ENCODE assay signal across 32 mouse cellular contexts in the genomic region with DNA sequence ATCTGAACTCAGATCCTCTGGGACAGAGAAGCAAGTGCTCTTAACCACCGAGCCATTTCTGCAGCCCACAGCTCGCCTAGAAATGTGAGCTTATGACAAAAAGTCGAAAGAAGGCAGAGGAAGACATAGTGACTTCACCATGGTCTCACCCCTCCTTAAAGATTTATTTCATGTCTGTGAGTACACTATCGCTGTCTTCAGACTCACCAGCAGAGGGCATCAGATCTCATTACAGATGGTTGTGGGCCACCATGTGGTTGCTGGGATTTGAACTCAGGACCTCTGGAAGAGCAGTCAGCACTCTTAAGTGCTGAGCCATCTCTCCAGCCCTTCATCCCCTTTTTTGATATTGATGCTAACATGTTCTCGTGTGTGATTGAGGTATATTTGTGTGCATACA. TPM values are rescaled to one million over a fixed set of nuclear protein-coding genes. Genes with fewer than 3 reads are reported as not detected.
DNase-seq lines count a peak whose midpoint lies in the region; ATAC-seq and TF ChIP-seq lines count a peak whose summit lies in the region.
"Had no signal": no experiment of that assay in that cellular context is flagged by ENCODE, and none has a peak within 500 bp of the region (broad histone marks: within the 10 kb centered on the region; RNA-seq: fewer than 3 reads in every experiment).

No protein-coding gene starts in this region.

- no peak for TF ChIP-seq RAD21 in CH12.LX (IDR thresholded peaks at IDR 0.05; ENCODE audit: low read depth, low read length)

- H3K9me3 ChIP-seq in hindbrain, postnatal 0 days (ENCODE audit: low read length) = no peaks in the 10 kb centered on the region
- no peaks in the 10 kb centered on the region for H3K9me3 ChIP-seq in hindbrain, embryonic 11.5 days (ENCODE audit: control insufficient read depth, low read length)
- no peaks in the 10 kb centered on the region for H3K9me3 ChIP-seq in liver, embryonic 14.5 days (ENCODE audit: control insufficient read depth, low read length)
- no peaks in the 10 kb centered on the region for H3K9me3 ChIP-seq in liver, embryonic 11.5 days (ENCODE audit: control insufficient read depth, low read length)
- H3K9me3 ChIP-seq in CH12.LX (replicated peaks; ENCODE audit: low read length) = no peaks in the 10 kb centered on the region
- H3K9me3 ChIP-seq: embryonic facial prominence, embryonic 12.5 days; forebrain, embryonic 15.5 days; G1E; hindbrain, embryonic 15.5 days; liver, embryonic 15.5 days; midbrain, embryonic 10.5 days; neural tube, embryonic 12.5 days had no signal

- TF ChIP-seq EP300 in liver, embryonic 14.5 days (IDR thresholded peaks at IDR 0.05; ENCODE audit: low read depth) = no peak
- no peak for TF ChIP-seq EP300 in CH12.LX (IDR thresholded peaks at IDR 0.05; ENCODE audit: low read length)

- no peaks in the 10 kb centered on the region for H3K4me1 ChIP-seq in hindbrain, postnatal 0 days (ENCODE audit: insufficient read depth, low read length)
- no peaks in the 10 kb centered on the region for H3K4me1 ChIP-seq in hindbrain, embryonic 11.5 days (replicated peaks; ENCODE audit: control insufficient read depth, insufficient read depth, low read length)
- no peaks in the 10 kb centered on the region for H3K4me1 ChIP-seq in liver, embryonic 14.5 days (replicated peaks; ENCODE audit: control insufficient read depth in 2 of 2, insufficient read depth in 2 of 2, low read length in 1 of 2)
- H3K4me1 ChIP-seq in liver, embryonic 11.5 days (replicated peaks; ENCODE audit: control insufficient read depth, insufficient read depth, low read length) = no peaks in the 10 kb centered on the region
- H3K4me1 ChIP-seq in CH12.LX (ENCODE audit: control insufficient read depth in 1 of 2, insufficient read depth in 2 of 2) = no peaks in the 10 kb centered on the region
- H3K4me1 ChIP-seq: embryonic facial prominence, embryonic 12.5 days; forebrain, embryonic 15.5 days; hindbrain, embryonic 15.5 days; midbrain, embryonic 10.5 days; neural tube, embryonic 12.5 days had no signal

- ATAC-seq in hindbrain, postnatal 0 days = no peak
- ATAC-seq in hindbrain, embryonic 11.5 days (ENCODE audit: low FRiP score) = no peak
- ATAC-seq in liver, embryonic 14.5 days (ENCODE audit: insufficient read depth) = no peak
- no peak for ATAC-seq in liver, embryonic 11.5 days (replicated peaks; ENCODE audit: low FRiP score)
- ATAC-seq in megakaryocyte, adult 5-6 weeks (ENCODE audit: poor library complexity, severe bottlenecking) = no peak
- ATAC-seq: forebrain, embryonic 15.5 days; midbrain, embryonic 16.5 days had no signal

- H3K4me3 ChIP-seq in hindbrain, postnatal 0 days (ENCODE audit: low read length) = no peak overlapping the region
- no peak overlapping the region for H3K4me3 ChIP-seq in hindbrain, embryonic 11.5 days (ENCODE audit: low read depth, low read length)
- H3K4me3 ChIP-seq in liver, embryonic 14.5 days (ENCODE audit: insufficient read depth in 1 of 2, low read depth in 2 of 2, low read length in 2 of 2) = no peak overlapping the region
- no peak overlapping the region for H3K4me3 ChIP-seq in liver, embryonic 11.5 days (ENCODE audit: low read depth, low read length)
- no peak overlapping the region for H3K4me3 ChIP-seq in CH12.LX (replicated peaks in 1 of 3; ENCODE audit: low read depth in 2 of 3, low read length in 2 of 3, poor library complexity in 1 of 3)
- H3K4me3 ChIP-seq: embryonic facial prominence, embryonic 12.5 days; forebrain, embryonic 15.5 days; hindbrain, embryonic 15.5 days; liver, embryonic 15.5 days; midbrain, embryonic 10.5 days; myocyte; neural tube, embryonic 12.5 days had no signal

- no peak overlapping the region for H3K4me2 ChIP-seq in hindbrain, postnatal 0 days (ENCODE audit: low read depth, low read length)
- H3K4me2 ChIP-seq in hindbrain, embryonic 11.5 days (replicated peaks; ENCODE audit: low read depth, low read length) = no peak overlapping the region
- H3K4me2 ChIP-seq in liver, embryonic 14.5 days (ENCODE audit: low read depth) = no peak overlapping the region
- H3K4me2 ChIP-seq in liver, embryonic 11.5 days = no peak overlapping the region
- no peak overlapping the region for H3K4me2 ChIP-seq in CH12.LX (ENCODE audit: insufficient read depth, low read depth, poor library complexity, severe bottlenecking)
- H3K4me2 ChIP-seq: embryonic facial prominence, embryonic 12.5 days; forebrain, embryonic 15.5 days; hindbrain, embryonic 15.5 days; liver, embryonic 15.5 days; neural tube, embryonic 12.5 days had no signal

- H3K27me3 ChIP-seq in hindbrain, postnatal 0 days (ENCODE audit: insufficient read depth, low read length) = no peaks in the 10 kb centered on the region
- H3K27me3 ChIP-seq in hindbrain, embryonic 11.5 days (ENCODE audit: control insufficient read depth, insufficient read depth, low read length) = no peaks in the 10 kb centered on the region
- H3K27me3 ChIP-seq in liver, embryonic 14.5 days (ENCODE audit: control insufficient read depth, insufficient read depth, low read length) = no peaks in the 10 kb centered on the region
- H3K27me3 ChIP-seq in liver, embryonic 11.5 days (replicated peaks; ENCODE audit: control insufficient read depth, insufficient read depth, low read length) = no peaks in the 10 kb centered on the region
- H3K27me3 ChIP-seq in CH12.LX (replicated peaks) = no peaks in the 10 kb centered on the region
- H3K27me3 ChIP-seq: embryonic facial prominence, embryonic 12.5 days; forebrain, embryonic 15.5 days; hindbrain, embryonic 15.5 days; liver, embryonic 15.5 days; neural tube, embryonic 12.5 days had no signal

- peaks cover 30% of the 10 kb centered on the region; the same call in 1 of the 2 replicates for H3K36me3 ChIP-seq in hindbrain, postnatal 0 days (ENCODE audit: insufficient read depth, low read length)
- no peaks in the 10 kb centered on the region; the same call in 1 of the 2 replicates for H3K36me3 ChIP-seq in hindbrain, embryonic 11.5 days (ENCODE audit: control insufficient read depth, insufficient read depth, low read length)
- peaks cover 5% of the 10 kb centered on the region for H3K36me3 ChIP-seq in liver, embryonic 14.5 days (replicated peaks; ENCODE audit: control insufficient read depth, insufficient read depth, low read depth)
- peaks cover 3% of the 10 kb centered on the region; the same call in 1 of the 2 replicates for H3K36me3 ChIP-seq in liver, embryonic 11.5 days (ENCODE audit: control insufficient read depth, insufficient read depth, low read length)
- peaks cover 47 to 87% of the 10 kb centered on the region in 2 experiments for H3K36me3 ChIP-seq in CH12.LX (replicated peaks in 1 of 2; ENCODE audit: control insufficient read depth in 1 of 2, insufficient read depth in 1 of 2, low read length in 1 of 2)

- 96% methylated on average over 5 of the region's 5 CpGs for WGBS in hindbrain, postnatal 0 days
- 97% methylated on average over 5 of the region's 5 CpGs for WGBS in hindbrain, embryonic 11.5 days
- WGBS in liver, embryonic 14.5 days (ENCODE audit: insufficient replicate concordance) = 69% methylated on average over 5 of the region's 5 CpGs
- WGBS in liver, embryonic 11.5 days = 90% methylated on average over 5 of the region's 5 CpGs

- DNase-seq in hindbrain, postnatal 0 days (ENCODE audit: low spot score) = no peak
- no peak for DNase-seq in hindbrain, embryonic 11.5 days (ENCODE audit: low spot score)
- no peak for DNase-seq in liver, embryonic 14.5 days (ENCODE audit: low read depth in 3 of 3, low spot score in 3 of 3)
- DNase-seq in liver, embryonic 11.5 days (ENCODE audit: low spot score) = no peak
- DNase-seq in A20 (ENCODE audit: low read depth, low spot score) = peak; percentile 29
- DNase-seq in CH12.LX (ENCODE audit: extremely low read depth) = no peak
- DNase-seq in testis, postnatal 10 days (ENCODE audit: low spot score) = no peak
- DNase-seq: adrenal gland, adult 8-10 months; cerebellum, adult 2 months; cerebellum, postnatal 14 days; embryo, embryonic 11 days; heart, postnatal 4 days; kidney, adult 9 months; kidney, postnatal 14 days; left cerebral cortex, postnatal 4 days; right cerebral cortex, adult 18-20 months; thymus, postnatal 14 days had no signal

- no peaks in the 10 kb centered on the region for H3K79me2 ChIP-seq in CH12.LX (replicated peaks; ENCODE audit: control insufficient read depth, extremely low read depth, insufficient read depth, poor library complexity, severe bottlenecking)

- TF ChIP-seq CTCF in hindbrain, postnatal 0 days (IDR thresholded peaks at IDR 0.05; ENCODE audit: low read depth) = peak; percentile 27
- TF ChIP-seq CTCF in liver, embryonic 14.5 days (IDR thresholded peaks at IDR 0.05; ENCODE audit: low read depth) = peak; percentile 54
- peak; percentile 25 to 53; a peak in 3 of 4 replicates for TF ChIP-seq CTCF in CH12.LX (conservative IDR thresholded peaks at IDR 0.05 in 1 of 2, IDR thresholded peaks at IDR 0.05 in 1 of 2; ENCODE audit: low read depth in 2 of 2, low read length in 2 of 2)

- no peak for TF ChIP-seq POLR2A in CH12.LX (IDR thresholded peaks at IDR 0.05; ENCODE audit: low read depth, low read length)

- H3K9ac ChIP-seq in hindbrain, postnatal 0 days (replicated peaks; ENCODE audit: low read length) = no peak overlapping the region
- H3K9ac ChIP-seq in hindbrain, embryonic 11.5 days (ENCODE audit: low read depth, low read length) = no peak overlapping the region
- H3K9ac ChIP-seq in liver, embryonic 14.5 days (replicated peaks) = no peak overlapping the region
- no peak overlapping the region for H3K9ac ChIP-seq in liver, embryonic 11.5 days (ENCODE audit: low read depth, low read length)
- no peak overlapping the region for H3K9ac ChIP-seq in CH12.LX (ENCODE audit: insufficient read depth, low read depth)
- H3K9ac ChIP-seq: embryonic facial prominence, embryonic 12.5 days; forebrain, embryonic 15.5 days; hindbrain, embryonic 15.5 days; liver, embryonic 15.5 days; neural tube, embryonic 12.5 days had no signal

- in situ Hi-C loops in CH12.LX (cut with MboI; ENCODE audit: low pct_ligation_motif_present, low pct_unique_long_range_greater_than_20kb, low sequenced_read_pairs) = loop anchor here (5.0 kb wide), 2 partner anchors 138 to 163 kb away; no protein-coding TSS in a partner anchor

- no peak overlapping the region for H3K27ac ChIP-seq in hindbrain, postnatal 0 days
- no peak overlapping the region for H3K27ac ChIP-seq in hindbrain, embryonic 11.5 days (ENCODE audit: low read depth, low read length)
- H3K27ac ChIP-seq in liver, embryonic 14.5 days = no peak overlapping the region
- H3K27ac ChIP-seq in liver, embryonic 11.5 days (ENCODE audit: low read depth, low read length) = no peak overlapping the region
- H3K27ac ChIP-seq in CH12.LX (ENCODE audit: insufficient read depth, low read depth) = no peak overlapping the region
- H3K27ac ChIP-seq: embryonic facial prominence, embryonic 12.5 days; forebrain, embryonic 15.5 days; hindbrain, embryonic 15.5 days; liver, embryonic 15.5 days; midbrain, embryonic 10.5 days; neural tube, embryonic 12.5 days had no signal

- dilution Hi-C loops in CH12.LX (cut with MboI; ENCODE audit: extremely low pct_ligation_motif_present, extremely low pct_unique_long_range_greater_than_20kb, low sequenced_read_pairs) = loop anchor here (25.0 kb wide), 1 partner anchor 163 kb away; no protein-coding TSS in a partner anchor

RNA-seq across cellular contexts. Expression of a gene that starts 20.0 kb away (rescaled TPM):
- total RNA-seq in hindbrain, postnatal 0 days (2014; rRNA removed) = 13.6 and 21.0 TPM in 2 replicates
- 34.9 and 38.1 TPM in 2 replicates for polyA plus RNA-seq in hindbrain, postnatal 0 days (2015; fragmentation: Nextera tagmentation; extraction: Ambion mirVana)
- 33.9 and 36.1 TPM in 2 replicates for polyA plus RNA-seq in hindbrain, embryonic 11.5 days (2014; fragmentation: Nextera tagmentation; extraction: Ambion mirVana)
- polyA plus RNA-seq in liver, embryonic 14.5 days (2012; rRNA removed) = 4.5 and 5.5 TPM in 2 replicates
- 8.4 and 9.9 TPM in 2 replicates for polyA plus RNA-seq in liver, embryonic 14.5 days (2014; fragmentation: Nextera tagmentation; extraction: Ambion mirVana)
- polyA plus RNA-seq in liver, embryonic 11.5 days (2014; fragmentation: Nextera tagmentation; extraction: Ambion mirVana) = 20.9 and 28.7 TPM in 2 replicates
- total RNA-seq in CH12.LX (2012; rRNA removed) (8.4 and 10.9 TPM in 2 replicates), CH12.LX (2014; rRNA removed) (14.3 and 15.5 TPM in 2 replicates)
- 15.1 and 15.2 TPM in 2 replicates for polyA plus RNA-seq in CH12.LX (2012; ENCODE audit: insufficient read length, low read depth)
- 2.1 and 2.8 TPM in 2 replicates for total RNA-seq in megakaryocyte, adult 5-6 weeks (2015)
- total RNA-seq in megakaryocyte, adult 5-6 weeks (2017) = 2.1 and 4.5 TPM in 2 replicates

RNA-seq across cellular contexts. Expression of a gene that starts 41.2 kb away (rescaled TPM):
- total RNA-seq in hindbrain, postnatal 0 days (2014; rRNA removed) = 4.0 and 5.2 TPM in 2 replicates
- 0.29 TPM in 1 of 2 replicates, not detected in the other for polyA plus RNA-seq in hindbrain, postnatal 0 days (2015; fragmentation: Nextera tagmentation; extraction: Ambion mirVana)
- polyA plus RNA-seq in hindbrain, embryonic 11.5 days (2014; fragmentation: Nextera tagmentation; extraction: Ambion mirVana) = 0.33 TPM in 1 of 2 replicates, not detected in the other
- polyA plus RNA-seq in liver, embryonic 14.5 days (2012; rRNA removed) = 0.43 and 1.2 TPM in 2 replicates
- 0.15 TPM in 1 of 2 replicates, not detected in the other for polyA plus RNA-seq in liver, embryonic 14.5 days (2014; fragmentation: Nextera tagmentation; extraction: Ambion mirVana)
- not detected in 2 replicates for polyA plus RNA-seq in liver, embryonic 11.5 days (2014; fragmentation: Nextera tagmentation; extraction: Ambion mirVana)
- total RNA-seq in CH12.LX (2012; rRNA removed) = 0.47 and 1.6 TPM in 2 replicates
- total RNA-seq in CH12.LX (2014; rRNA removed) = 4.4 and 5.3 TPM in 2 replicates
- 38.2 and 78.8 TPM in 2 replicates for polyA plus RNA-seq in CH12.LX (2012; ENCODE audit: insufficient read length, low read depth)
- total RNA-seq in megakaryocyte, adult 5-6 weeks (2015) = 1.2 TPM in 1 of 2 replicates, not detected in the other
- total RNA-seq in megakaryocyte, adult 5-6 weeks (2017) = 0.84 and 4.3 TPM in 2 replicates
- total RNA-seq: gastrocnemius, adult 8-10 months had no signal
- polyA plus RNA-seq: gonadal fat pad, adult 2 months; heart, embryonic 14.5 days; liver, embryonic 15.5 days; lung, embryonic 16.5 days; neural tube, embryonic 12.5 days; spleen, adult 2 months had no signal

Comparison
In these comparisons a context has a peak if more than half of its experiments do, and no peak if none do; other contexts are left out.
1. RNA of a gene that starts 41.2 kb away (polyA plus RNA-seq): 38.2 to 78.8 TPM in CH12.LX; 0.15 to 1.2 TPM in liver, embryonic 14.5 days, 0.29 TPM in hindbrain, postnatal 0 days, 0.33 TPM in hindbrain, embryonic 11.5 days and not detected in liver, embryonic 11.5 days; every median in the first group is over 10 times any median in the second.
2. Peak in every context shown above with its lines, with median percentiles within 50 percentile points of each other: CTCF ChIP-seq.